Mouse (Mus musculus) gastrocnemius, postnatal 14 days (tissue): Measurements from ENCODE around the gene Parva. TPM values are rescaled to one million over a fixed set of nuclear protein-coding genes. Genes with fewer than 3 reads are reported as not detected.

Experiments
- DNase-seq: peaks from one replicate; pipeline ENCODE4 v3.0.0; 2021; ENCODE audit warnings: mixed read lengths
- intact Hi-C: fragments of 180-260 bp; cut with DNase I; formaldehyde crosslinking; loops from one replicate; pipeline ENCODE4 v1.15.1; 2025; ENCODE audit warnings: low total_unique reads
- total RNA-seq, 2 experiments: library from RNA; stranded (reverse); gene quantifications; 2 replicates each; pipeline ENCODE4 v1.2.3; 2021

The Parva gene
- total RNA-seq, 2 experiments from 2014 or later: 36.1 to 41.5 TPM

DNA sequence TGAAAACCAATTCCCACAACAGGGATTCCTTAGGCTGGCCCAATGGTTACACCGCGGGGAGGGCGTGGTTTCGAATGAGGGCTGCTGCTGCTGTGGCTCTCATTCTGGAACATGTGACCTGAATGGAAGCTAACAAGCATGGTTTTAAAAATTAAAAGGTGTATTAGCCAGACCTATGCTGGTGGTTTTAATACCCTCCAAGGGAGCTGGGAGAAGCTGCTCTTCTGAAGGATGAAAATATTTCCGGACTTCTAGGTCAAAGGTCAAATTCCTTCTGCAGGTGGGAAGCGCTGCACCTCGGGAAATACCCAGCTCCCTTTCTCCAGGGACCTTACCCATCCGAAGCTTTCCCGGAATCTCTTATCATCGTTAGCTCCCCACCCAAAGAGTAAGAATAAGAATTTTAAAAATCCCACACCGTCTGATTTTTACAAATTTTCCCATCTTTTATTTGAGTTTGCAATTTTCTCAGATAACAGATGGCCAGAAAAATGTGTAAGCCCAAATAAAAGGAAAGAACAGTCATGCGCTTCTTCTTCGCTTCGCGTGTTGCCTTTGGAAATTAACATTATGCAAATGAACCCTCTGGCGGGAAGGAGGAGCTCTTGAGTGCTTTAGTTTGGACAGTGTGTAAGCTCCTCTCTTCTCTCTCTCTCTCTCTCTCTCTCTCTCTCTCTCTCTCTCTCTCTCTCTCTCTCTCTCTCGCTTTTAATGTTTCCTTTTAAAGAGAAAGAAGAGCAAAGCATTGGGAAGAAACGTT lies 74.9 kb downstream of the Parva start:
- intact Hi-C loops: no loop called here
- DNase-seq: peak; percentile 12

DNA sequence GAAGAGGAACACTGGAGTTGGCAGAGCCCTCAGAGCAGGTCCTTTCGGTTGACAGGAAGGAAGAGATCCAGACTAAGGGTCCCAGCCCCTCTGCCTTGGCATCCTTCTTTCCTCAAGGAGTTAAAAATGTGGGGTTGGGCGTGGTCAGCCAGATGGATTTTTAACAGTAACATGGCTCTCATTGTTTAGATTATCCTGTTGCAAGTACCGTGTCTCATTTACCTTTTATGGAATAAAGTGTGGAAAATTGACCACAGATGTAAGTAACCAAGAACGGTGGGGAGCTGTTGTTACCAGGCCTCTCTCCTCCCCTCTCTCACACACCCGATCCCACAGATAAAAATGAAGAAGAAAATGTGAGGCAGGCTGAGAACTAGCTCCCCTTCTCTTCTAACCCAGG lies 75.5 kb downstream of the Parva start:
- intact Hi-C loops: no loop called here
- DNase-seq: no peak

DNA sequence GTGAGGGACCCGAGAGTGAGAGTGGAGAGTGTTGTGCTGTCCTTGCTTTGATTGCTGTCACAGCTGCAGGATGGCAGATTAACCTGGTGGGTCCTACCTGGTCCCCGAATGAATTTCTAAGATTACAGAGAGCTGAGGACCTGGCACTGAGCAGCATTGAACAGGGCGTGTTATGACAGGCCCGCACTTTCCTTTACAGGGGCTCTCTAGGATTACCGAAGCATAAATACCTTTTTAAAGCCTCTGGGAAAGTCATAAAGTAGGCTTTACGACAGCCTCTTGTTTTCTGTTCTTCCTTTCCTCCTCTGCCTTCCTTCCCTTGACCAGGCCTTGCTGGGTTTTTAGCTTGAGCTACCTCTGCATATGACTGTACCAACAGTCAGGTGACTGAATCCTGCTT lies 76.1 kb downstream of the Parva start:
- intact Hi-C loops: no loop called here
- DNase-seq: no peak

DNA sequence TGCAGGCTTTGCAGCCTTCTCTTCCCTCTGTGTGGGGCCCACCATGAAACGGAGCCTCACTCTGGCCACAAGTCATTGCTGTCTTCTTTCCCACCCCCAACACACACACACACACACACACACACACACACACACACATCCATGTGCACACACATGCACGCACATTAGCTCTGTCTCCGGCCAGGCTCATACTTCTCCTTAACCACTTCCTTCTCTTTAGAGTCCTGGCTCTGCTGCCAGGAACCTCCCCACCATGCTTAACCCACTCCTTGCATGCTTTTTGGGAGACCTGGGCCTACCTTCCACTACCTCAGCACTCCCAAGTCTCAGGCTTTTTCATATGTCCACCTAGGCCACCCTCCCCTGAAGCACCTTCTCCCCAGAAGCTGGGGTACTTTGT lies 76.6 kb downstream of the Parva start:
- DNase-seq: no peak
- intact Hi-C loops: no loop called here

DNA sequence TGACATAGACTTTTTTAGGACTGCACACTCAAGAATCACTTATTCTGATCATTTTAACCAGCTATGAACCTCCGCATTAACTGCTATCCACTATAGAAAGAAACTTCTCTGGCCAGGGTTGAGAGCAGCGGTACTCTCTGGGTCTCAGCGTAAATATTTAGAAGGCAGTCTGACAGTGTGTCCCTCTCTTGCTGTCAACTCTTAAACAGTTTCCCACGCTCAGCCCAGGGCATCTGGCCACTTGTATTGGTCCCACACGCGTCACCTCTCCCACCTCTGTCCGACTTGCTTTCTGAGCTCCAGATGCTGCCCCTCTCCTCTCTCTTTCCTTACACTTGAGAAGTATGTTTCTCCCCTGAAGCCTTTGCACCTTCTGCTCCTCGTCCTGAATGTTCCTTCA lies 81.8 kb downstream of the Parva start:
- intact Hi-C loops: no loop called here
- DNase-seq: no peak

DNA sequence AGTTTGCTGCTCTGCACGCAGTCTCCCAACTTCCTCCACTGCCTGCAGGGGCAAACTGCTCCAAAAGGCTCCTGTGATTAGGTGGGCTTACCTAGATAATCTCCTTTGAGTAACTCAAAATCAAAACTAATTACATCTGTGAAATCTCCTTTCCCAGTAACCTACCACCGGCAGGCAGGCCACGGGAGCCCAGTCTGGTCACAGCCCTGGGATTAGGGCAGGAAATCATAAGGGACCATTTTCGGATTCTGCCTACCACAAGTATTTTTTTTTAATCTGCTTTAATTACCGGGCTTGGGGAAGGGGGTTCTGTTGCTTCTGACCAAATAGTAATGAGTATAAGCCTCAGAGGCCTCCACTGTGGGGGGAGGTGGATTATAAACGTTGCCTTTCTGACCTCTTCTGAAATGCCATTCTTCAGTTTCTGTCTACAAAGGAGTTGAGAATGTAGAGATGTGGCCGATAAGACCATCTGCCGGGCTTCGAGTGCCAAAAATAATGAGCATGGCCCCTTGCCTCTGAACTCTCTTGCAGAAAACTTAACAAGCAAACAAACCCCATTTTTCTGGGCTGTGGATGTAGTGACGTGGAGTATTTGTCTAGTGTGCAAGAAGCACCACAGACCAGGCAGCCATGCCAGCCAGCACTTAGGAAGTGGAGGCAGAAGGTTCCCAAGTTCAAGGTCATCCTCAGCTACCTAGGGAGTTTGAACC lies 83.2 kb downstream of the Parva start:
- no peak for DNase-seq
- intact Hi-C loops: no loop called here

DNA sequence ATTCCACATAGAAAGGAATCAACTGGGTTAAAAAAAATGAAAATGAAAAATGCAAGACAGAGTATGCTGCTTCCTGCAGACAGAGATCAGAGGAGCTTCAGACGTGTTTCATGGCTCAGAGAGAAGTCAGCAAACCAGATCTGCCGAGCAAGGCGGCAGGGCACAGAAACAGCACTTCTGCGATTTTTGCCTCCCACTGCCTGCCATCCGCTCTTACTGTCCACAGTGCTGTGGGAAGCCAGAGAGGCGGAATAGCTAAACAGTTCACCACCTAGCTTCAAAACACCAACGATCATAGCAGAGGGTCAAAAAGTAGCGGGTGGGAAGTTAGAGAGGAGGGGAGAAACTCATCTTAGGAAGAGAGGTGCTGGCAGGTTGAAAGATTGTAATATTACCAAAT lies 84.0 kb downstream of the Parva start:
- intact Hi-C loops: no loop called here
- no peak for DNase-seq

DNA sequence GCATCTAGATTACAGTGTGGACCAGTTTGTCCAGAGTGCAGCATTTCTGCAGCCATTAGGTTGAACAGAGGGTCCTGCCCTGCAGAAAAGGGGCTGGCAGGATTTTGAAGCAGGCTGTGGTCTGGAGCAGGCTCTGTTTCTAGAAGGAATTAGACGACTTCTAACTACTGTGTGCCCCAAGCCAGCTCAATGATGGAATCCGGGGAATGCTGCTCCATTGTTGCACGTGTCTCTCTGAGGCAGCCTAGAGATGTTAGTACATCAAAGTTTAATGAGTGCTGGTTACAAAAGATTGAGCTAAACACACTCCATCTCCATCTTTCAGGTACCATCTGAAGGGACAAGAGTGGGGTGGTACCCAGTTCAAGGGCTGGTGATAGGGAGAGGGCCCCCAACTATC lies 85.0 kb downstream of the Parva start:
- no peak for DNase-seq
- intact Hi-C loops: no loop called here

DNA sequence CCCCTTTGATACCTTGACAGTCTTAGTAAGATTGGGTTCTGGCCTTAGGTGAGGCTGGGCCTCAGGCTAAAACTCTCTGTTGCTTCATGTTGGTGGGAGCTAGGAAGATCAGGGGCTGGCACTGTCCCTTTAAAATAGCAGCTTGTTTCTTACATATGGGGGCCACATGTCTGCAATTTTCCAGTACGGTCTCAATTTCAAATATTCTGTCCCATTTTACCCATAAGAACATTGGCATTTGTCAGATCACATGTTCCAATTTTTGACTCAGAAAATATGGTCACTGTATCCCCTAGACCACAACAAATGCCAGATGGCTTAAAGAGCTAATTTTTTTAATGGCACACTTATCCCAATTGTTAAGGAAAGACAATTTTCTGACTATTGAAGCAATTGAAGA lies 85.6 kb downstream of the Parva start:
- intact Hi-C loops: no loop called here
- DNase-seq: no peak

DNA sequence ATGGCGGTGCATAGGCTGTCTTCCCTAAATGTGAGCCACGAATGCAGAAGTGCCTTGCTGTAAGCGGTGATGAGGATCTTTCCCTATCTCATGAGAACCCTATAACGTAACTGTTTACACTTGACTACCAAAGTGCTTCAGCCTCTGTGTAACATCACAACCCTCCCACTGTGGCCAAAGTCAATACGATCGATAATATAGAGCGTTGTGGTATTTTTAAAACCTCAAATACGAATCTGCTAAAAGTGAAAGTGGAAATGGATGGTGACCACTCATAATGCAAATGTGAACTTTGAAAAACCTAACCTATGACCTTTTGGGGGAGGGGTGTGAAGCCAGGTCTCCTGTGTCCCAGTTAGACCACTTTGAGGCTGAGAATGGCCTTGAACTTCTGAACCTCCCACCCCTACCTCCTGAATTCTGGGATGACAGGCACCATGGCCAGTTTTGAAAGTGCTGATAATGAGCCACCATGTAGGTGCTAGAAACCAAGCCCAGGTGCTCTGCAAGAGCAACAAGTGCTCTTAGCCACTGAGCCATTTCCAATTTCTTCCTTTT lies 87.4 kb downstream of the Parva start:
- intact Hi-C loops: no loop called here
- no peak for DNase-seq

DNA sequence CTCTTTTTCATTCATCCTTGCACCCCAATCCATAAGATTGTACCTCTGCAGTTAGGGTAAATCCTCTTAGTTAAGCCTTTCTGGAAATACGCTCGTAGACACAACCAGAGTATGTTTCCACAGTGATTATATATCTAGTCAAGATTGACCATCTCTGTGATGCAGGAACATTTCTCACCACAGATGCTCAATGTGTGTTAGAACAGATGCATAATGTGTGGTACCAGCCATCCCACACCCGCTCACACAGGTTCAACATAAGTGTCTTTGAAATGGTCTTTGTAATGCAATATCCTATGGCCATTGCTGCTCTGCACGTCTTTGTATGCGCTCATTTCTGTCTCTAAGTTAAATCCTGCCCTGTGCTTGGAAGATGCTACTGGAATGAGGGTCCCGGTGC lies 98.2 kb downstream of the Parva start:
- intact Hi-C loops: no loop called here
- no peak for DNase-seq

DNA sequence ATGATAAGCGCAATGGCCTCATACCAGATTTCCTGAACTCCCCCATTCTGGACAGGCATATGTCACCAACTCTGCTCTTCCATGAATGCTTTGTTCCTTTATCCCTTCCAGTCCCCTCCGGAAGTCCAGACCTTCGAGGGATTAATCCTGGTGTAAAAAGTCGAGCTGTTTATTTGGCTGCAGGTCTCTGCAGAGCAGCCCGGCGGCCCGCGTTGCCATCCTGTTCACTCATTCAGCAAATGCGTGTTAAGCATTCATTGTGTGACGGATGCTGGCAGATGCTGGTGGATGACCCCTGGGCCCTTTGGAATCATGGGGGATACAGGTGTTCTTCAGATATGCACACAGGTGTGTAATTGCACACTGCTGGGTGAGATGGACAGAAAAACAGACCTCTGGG lies 98.9 kb downstream of the Parva start:
- no peak for DNase-seq
- intact Hi-C loops: no loop called here

DNA sequence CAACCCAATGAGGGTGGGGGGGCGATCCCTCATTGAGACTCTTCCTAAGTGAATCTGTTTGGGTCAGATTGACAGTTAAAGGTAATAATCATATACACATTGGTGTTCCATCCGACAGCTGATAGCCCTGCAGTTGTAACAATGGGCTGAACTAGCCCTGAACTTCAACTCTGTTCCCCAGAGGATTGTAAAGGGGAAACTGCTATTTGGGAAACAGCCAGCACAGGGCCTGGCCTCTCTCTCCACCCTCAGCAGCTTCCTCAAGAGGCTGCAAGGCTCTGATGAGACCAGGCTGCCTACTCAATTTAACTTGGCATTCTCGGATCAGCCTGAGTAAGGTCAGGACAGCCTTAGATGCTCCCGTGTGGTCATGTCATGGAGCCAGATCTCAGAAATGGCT lies 99.9 kb downstream of the Parva start:
- DNase-seq: peak; percentile 18
- intact Hi-C loops: no loop called here

DNA sequence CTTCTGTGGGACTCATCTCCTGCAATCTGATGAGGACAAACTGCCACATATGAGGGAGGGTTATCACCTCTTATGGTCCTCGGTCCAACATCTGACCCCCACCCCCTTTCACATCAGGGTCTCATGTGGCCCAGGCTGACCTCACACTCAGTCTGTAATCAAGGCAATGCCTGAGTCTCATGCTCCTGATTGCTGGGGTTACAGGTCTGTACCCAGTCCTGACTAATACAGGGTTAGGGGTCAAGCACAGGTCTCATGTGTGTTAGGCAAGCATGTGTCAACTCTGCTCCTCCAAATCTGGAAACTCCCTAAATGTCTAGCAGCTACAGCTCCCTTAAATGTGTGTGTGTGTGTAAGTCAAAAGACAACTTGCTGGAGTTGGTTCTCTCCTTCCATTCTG lies 100.8 kb downstream of the Parva start:
- intact Hi-C loops: no loop called here
- DNase-seq: no peak

DNA sequence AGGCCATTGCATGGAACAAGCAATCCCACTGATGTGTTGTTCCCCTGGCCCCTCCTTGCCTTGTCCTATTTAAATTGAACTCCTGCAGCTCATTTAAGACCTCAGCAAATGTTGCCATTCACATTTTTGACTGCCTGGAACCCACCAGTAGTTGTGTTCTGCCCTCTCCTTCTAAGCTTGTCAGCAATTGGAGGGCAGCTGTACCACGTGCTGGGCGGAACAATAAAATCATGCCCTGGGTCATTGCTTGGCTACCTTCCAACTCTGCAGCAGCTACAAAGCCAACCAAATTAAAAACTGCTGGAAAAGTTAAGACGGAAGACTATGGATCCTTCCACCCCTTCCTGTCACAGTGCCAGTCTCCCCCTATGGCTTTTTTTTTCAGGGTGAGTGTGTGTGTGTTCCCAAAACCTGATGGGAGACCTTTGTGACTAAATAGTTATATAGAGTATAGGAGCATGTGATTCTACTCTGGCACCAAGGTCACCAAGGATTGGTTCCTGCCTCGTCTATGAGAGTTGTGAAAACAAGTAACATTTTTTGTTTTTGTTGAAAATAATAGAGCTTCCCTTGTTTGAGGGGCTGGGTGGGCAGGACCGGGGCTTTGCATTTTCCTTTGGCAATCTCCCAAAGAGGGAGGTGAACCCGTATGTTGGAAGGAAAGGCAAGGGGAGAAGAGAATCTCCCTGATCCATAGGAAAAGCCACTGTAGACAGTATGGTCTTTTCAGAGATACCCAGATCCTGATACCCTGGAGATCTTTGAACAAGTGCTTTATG lies 101.5 kb downstream of the Parva start:
- no peak for DNase-seq
- intact Hi-C loops: no loop called here

DNA sequence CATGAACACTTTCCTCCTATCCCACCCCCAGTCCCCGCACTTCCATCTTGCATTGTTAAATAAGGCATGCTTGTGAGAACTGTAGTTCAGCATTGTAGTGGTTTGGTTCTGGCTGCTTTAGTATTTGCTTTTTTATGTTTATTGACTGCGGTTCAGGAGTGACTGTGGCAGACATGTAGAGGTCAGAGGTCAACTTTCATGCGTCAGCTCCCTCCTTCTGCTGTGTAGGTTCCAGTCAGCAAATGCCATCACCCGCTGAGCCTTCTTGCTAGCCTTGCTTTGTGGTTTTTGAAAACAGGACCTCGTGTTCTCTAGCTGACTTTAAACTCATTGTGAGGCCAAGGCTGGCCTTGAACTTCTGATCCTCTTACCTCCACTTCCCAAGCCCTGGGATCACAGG lies 103.6 kb downstream of the Parva start:
- DNase-seq: no peak
- intact Hi-C loops: no loop called here

DNA sequence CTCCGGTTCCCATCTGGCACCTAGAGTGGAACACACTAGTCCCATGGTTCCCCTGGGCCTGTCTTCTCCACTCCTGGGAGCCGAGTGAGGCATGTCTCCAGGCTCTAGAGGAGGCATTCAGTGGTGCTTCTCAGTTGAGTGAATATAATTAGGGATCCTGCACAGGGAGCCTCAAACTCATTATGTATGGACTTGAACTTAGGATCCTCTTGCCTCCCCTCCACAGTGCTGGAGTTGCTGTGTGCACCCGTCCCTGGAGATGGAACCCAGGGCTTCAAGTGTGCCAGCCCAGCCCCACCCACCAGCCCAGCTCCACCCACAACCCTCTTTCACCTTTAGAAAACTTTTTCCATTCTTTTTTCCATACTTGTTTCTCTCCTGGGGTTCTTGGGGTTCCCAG lies 106.8 kb downstream of the Parva start:
- no peak for DNase-seq

DNA sequence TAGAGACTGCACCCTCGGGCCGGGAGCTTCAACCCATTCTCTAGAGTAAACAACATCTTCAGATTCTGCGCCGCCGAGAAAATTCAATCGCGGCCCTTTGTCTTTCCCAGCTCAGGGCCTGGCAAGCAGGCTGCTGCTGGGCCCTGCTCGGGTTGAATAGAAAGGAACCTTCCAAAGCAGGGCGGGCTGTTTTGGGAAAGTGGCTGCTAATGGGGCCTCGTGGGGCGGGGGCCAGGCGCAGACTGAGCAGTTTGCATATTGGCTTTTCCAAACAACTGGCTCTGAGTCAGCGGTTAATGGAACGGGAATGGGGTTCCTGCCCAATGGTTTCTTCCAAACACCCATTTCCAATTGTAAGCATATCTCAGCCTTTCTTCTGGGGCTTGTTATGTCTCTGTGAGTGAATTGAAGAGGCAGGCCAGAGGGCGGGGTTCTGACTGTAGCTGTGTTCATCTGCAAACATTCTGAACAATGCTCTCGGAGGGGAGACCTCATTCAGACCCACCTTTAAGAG lies 108.2 kb downstream of the Parva start:
- intact Hi-C loops: no loop called here

More for the DNA sequence above, 106.8 kb downstream of the Parva start:
- intact Hi-C loops: no loop called here

DNA sequence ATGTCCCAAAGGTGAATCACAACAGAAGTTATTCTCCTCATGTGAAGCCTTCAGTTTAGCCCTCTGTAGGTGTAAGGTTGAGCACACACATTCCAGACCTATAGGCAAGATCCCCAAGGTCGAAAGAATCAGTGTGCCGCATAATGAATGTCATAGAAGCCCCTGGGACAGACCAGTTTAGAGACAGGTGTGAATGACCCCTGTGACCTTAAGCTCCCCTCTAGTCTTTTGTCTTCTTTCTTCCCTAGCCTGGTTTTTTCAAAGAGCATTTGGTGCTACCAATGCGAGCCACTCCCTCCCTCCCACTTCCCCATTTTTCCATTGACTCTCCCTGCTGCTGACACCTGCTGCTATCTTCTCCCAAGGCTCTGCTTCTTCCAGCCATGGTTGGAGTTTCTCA lies 121.8 kb downstream of the Parva start:
- DNase-seq: no peak
- intact Hi-C loops: no loop called here

More for the DNA sequence above, 108.2 kb downstream of the Parva start:
- DNase-seq: peak; percentile 84

DNA sequence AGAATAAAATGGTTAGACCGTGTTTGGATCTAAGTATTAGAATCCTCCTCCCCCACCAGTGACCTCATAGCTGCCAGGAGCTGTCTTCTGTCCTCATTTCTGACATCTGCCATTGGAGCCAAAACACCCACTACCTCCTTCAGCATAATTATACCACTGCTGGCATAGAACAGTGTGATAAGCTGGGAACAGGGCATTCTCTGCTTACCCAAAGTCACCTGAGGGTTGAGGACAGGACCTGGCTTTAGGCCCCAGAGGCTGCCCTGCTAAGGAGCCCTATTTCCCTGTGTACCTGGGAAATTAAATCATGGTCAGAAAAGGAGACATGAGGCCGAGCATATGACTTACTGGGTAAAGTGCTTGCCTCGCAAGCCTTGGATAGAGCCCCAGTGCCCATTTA lies 134.2 kb downstream of the Parva start:
- intact Hi-C loops: no loop called here
- no peak for DNase-seq
